Mouse (Mus musculus): ENCODE data around the gene Lrmda. TPM values are rescaled to one million over a fixed set of nuclear protein-coding genes. Genes with fewer than 3 reads are reported as not detected.

The Lrmda gene
- polyA plus RNA-seq, 1 experiment from 2014 or later: 1.2 TPM

DNA sequence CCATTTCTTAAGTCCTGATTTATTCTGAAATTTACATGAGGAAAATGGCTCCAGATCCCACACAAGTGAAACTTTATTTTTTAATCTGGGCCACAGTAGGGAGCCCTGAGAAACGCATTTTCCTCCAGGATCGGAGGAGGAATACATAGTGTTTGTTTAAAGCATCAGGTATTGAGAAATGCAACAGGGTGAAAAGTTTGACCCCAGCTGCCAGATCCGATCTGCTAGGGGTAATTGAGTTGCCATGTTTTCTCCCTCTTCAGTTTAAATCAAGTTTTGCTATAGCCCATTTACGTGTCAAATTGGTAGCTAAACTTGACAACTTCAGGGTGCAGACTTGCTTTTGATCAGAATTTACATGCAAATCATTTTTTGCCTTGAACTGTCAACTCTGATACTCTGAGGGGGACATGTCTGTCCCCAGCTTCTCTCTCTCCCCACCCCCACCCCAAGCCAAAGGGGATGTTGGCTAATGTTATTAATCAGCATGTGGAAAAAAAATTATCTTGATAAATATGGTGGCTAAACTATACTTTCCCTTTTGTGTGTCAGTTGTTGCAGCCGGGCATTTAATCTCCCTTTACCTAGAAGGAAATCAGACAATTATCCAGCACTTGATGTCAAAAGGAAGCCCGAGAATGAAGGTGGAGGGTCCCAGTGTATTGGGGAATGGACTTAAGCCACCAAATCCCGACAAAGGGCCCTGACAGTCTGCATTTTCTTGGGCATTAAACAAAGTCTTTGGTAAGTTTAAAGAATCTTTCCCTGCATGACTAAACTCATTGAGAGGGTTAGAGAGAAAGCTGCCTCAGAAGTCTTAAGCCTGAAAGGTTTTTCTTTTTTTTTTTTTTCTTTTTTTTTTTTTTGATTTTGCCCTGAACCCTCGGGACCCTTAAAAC, 94.2 kb downstream of the Lrmda start:
- Histone ChIP-seq H3K9ac (no peak overlapping the region), H3K4me3 (no peak overlapping the region), H3K4me1 (peaks cover 30% of the 10 kb centered on the region), H3K27me3 (no peaks in the 10 kb centered on the region), H3K27ac (0 out of 2 replicates have a peak overlapping the region, but pooled peaks have one; percentile 16), H3K4me2 (no peak overlapping the region), H3K9me3 (no peaks in the 10 kb centered on the region), H3K36me3 (no peaks in the 10 kb centered on the region)
- WGBS: 22% methylated on average over 8 of the region's 8 CpGs
- no peak for ATAC-seq (ENCODE audit: insufficient number of reproducible peaks, insufficient read depth, low FRiP score, low TSS enrichment, low read depth)

DNA sequence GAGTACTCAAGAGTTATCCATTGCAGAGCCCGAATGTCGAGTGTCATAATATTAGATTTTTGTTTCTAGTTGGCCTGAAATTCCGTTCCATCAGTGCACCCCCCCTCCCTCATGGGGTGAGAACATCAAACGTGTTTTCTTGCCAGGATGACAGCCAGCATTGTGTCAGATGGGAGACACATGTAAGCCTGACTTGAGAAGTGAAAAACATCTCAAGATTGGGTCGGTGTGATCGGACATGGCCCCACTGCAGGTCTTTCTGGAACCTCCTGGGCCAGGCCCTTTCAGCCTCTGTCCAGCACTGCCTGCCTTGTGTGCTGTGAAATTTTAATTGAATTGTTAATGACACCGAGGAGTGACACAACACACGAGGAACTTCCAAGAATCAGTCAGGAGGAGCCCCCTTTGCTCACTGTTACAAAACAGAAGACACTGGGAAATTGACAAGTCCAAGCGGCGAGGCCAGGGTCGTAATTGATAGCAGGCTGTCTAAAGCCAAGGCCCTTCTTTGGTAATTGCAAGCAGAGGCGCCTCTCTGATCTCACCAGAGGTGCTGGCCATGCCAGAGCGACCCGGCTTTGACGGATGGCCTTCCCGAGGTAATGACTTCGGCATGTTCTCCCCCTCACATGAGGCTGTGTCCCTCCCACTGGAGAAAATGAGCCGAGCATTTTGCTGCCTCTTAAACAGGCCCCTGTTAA, 95.3 kb downstream of the Lrmda start:
- no peak for ATAC-seq (ENCODE audit: insufficient number of reproducible peaks, insufficient read depth, low FRiP score, low TSS enrichment, low read depth)
- Histone ChIP-seq H3K4me3 (no peak overlapping the region), H3K36me3 (no peaks in the 10 kb centered on the region), H3K9ac (no peak overlapping the region), H3K4me2 (peak overlapping the region; percentile 39; the same call in 1 of the 2 replicates), H3K9me3 (no peaks in the 10 kb centered on the region), H3K4me1 (peaks cover 35% of the 10 kb centered on the region), H3K27me3 (no peaks in the 10 kb centered on the region), H3K27ac (no peak overlapping the region)
- 14% methylated on average over 18 of the region's 18 CpGs for WGBS

DNA sequence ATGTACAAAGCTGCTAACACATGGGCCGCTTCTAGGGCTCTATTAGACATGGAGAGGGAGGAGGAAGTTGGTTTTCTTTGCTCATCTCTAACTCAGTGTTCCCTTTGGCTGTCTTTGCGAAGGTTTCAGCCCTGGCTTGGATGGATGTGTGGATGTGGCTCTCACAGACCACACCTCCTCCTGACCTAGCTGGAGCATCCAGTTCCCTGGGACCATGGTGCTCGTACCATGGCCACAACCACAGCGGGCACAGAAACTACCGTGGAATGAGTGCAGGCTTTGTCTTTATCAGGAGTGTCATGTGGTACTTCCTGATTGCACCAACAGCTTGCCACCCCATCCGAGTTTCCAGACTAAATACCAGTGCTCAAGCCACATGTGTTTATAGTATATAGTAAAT, 98.6 kb downstream of the Lrmda start:
- Histone ChIP-seq H3K4me1 (peaks cover 35% of the 10 kb centered on the region), H3K4me2 (no peak overlapping the region), H3K9ac (no peak overlapping the region), H3K4me3 (no peak overlapping the region), H3K9me3 (no peaks in the 10 kb centered on the region), H3K27ac (no peak overlapping the region), H3K27me3 (no peaks in the 10 kb centered on the region), H3K36me3 (no peaks in the 10 kb centered on the region)
- ATAC-seq (ENCODE audit: insufficient number of reproducible peaks, insufficient read depth, low FRiP score, low TSS enrichment, low read depth): no peak
- 52% methylated on average over 6 of the region's 6 CpGs for whole genome bisulfite sequencing

DNA sequence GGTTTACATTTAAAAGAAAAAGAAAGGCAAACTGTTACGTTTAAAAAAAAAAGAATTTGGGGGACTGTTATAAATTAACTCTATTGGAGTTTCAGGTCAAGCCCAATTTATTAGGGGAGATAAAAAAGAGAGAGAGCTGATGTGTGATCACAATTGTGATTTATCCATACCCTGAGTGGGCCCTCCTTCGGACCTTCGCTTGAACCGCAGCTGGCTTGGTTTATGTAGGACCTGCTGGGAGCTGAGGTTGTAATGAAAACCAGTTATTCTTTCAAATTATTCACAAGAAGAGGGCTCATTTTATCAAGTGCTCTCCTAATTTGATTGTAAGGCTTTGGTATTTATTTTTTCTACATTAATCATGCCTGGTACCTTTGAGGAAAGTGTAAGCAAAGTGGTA, 99.0 kb downstream of the Lrmda start:
- H3K4me1 ChIP-seq: peaks cover 35% of the 10 kb centered on the region
- H3K9me3 ChIP-seq: no peaks in the 10 kb centered on the region
- no peak overlapping the region for H3K27ac ChIP-seq
- no peak overlapping the region for H3K4me3 ChIP-seq
- H3K9ac ChIP-seq: no peak overlapping the region
- H3K4me2 ChIP-seq: no peak overlapping the region
- ATAC-seq (ENCODE audit: insufficient number of reproducible peaks, insufficient read depth, low FRiP score, low TSS enrichment, low read depth): no peak
- H3K36me3 ChIP-seq: no peaks in the 10 kb centered on the region
- WGBS: 27% methylated on average over 4 of the region's 4 CpGs
- H3K27me3 ChIP-seq: no peaks in the 10 kb centered on the region

DNA sequence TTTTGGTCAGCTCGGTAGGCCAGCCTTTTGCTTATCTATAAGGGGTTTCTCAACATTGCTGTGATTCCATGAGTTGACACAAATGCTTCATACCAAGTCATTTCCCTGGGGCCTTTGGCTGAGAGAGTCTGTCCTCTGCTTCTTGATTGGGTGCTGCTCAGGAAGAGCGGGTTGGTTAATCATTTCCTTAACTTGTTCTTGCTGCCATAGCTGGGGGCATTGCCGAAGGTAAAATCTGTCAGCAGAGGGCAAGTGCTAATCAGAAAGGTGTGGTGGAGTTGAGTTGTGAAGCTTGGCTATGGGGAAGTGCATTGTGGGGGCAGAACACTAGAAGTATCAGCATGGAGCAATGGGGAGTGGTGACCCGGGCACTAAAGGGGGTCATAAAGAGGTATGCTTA, 106.8 kb downstream of the Lrmda start:
- Histone ChIP-seq H3K36me3 (no peaks in the 10 kb centered on the region), H3K4me2 (no peak overlapping the region), H3K9ac (no peak overlapping the region), H3K4me1 (0 out of 2 replicates have a peak, but pooled peaks cover 5% of the 10 kb centered on the region), H3K27me3 (no peaks in the 10 kb centered on the region), H3K4me3 (no peak overlapping the region), H3K27ac (no peak overlapping the region), H3K9me3 (no peaks in the 10 kb centered on the region)
- WGBS: 56% methylated on average over 4 of the region's 4 CpGs
- no peak for ATAC-seq (ENCODE audit: insufficient number of reproducible peaks, insufficient read depth, low FRiP score, low TSS enrichment, low read depth)

DNA sequence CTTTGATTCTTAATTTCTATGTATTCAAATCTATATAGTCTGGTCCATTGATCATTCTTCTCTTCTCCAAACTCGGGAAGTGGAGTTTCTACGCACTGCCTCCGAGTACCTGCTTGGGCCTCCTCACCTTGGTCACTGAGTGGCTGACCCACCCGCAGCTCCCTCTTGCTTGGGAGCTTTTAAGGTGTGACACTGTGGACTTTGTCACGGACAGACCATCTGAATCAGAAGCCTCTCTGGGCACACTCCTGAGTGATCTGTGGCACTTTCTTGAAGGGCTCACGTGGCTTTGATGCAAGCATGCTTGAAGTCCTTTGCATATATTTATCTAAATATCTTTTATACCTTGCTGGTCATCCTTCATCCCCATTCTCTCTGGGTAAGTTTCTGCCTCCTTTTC, 107.3 kb downstream of the Lrmda start:
- no peak for ATAC-seq (ENCODE audit: insufficient number of reproducible peaks, insufficient read depth, low FRiP score, low TSS enrichment, low read depth)
- no peaks in the 10 kb centered on the region for H3K36me3 ChIP-seq

DNA sequence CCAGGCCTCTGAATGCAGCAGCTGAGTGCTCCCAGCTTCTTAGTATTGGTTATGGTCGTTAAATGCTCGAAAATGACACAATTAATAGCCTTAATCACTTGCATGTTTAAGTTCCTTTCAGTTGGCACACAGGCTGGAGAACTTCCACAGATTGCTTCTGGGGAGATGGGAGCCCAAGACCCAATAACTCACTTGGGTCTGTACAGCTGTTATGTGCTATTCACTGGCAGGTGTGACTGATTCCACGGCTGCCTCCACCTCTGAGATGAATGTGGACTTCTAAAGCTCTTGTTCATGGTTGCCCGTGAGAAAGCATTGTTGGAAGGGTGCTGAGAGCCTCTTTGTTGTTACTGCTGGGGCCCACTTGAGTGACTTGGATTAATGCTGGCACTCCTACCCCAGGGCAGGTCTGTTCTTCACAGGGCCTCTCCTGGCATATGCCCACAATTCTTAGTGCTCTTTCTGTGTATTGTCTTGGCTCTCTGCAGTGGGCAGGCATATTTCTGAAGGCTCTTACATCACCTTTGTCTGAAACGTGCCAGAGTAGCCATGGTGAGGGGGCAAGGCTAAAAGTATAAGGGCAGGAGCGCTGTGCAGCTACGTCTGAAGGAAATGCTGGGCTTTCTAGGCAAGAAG, 111.6 kb downstream of the Lrmda start:
- Histone ChIP-seq H3K9me3 (0 out of 2 replicates have a peak, but pooled peaks cover 4% of the 10 kb centered on the region), H3K9ac (no peak overlapping the region), H3K27ac (no peak overlapping the region), H3K4me1 (0 out of 2 replicates have a peak, but pooled peaks cover 5% of the 10 kb centered on the region), H3K4me2 (no peak overlapping the region), H3K4me3 (no peak overlapping the region), H3K36me3 (no peaks in the 10 kb centered on the region), H3K27me3 (no peaks in the 10 kb centered on the region)
- 66% methylated on average over 7 of the region's 7 CpGs for WGBS
- no peak for ATAC-seq (ENCODE audit: insufficient number of reproducible peaks, insufficient read depth, low FRiP score, low TSS enrichment, low read depth)

More for the DNA sequence above, 107.3 kb downstream of the Lrmda start:
- H3K4me2 ChIP-seq: no peak overlapping the region
- no peaks in the 10 kb centered on the region for H3K27me3 ChIP-seq
- H3K9ac ChIP-seq: no peak overlapping the region
- 0 out of 2 replicates have a peak, but pooled peaks cover 5% of the 10 kb centered on the region for H3K4me1 ChIP-seq
- H3K9me3 ChIP-seq: no peaks in the 10 kb centered on the region
- no peak overlapping the region for H3K4me3 ChIP-seq
- 87% methylated on average over 6 of the region's 6 CpGs for WGBS
- no peak overlapping the region for H3K27ac ChIP-seq

DNA sequence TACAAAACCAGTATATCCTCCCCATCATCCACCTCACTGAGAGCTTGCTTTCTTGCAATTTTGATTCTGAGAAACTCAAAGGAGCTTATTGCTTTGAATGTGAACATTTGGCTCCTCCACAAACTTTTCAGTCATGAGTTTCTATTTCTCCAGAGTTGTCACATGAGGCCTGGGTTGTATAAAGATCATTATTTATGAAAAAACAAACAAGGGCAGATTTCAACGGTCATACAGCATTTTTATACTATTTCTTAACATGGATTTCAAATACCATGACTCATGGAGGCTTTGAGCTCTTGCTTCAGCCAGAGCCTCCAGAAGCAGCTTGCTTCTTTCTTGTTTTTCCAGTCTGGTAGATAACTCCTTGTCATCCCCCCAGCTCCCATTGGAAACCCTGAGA, 119.8 kb downstream of the Lrmda start:
- H3K4me1 ChIP-seq: no peaks in the 10 kb centered on the region
- H3K36me3 ChIP-seq: no peaks in the 10 kb centered on the region
- H3K4me2 ChIP-seq: no peak overlapping the region
- H3K4me3 ChIP-seq: no peak overlapping the region
- 0 out of 2 replicates have a peak, but pooled peaks cover 4% of the 10 kb centered on the region for H3K9me3 ChIP-seq
- H3K27me3 ChIP-seq: no peaks in the 10 kb centered on the region
- no peak for ATAC-seq (ENCODE audit: insufficient number of reproducible peaks, insufficient read depth, low FRiP score, low TSS enrichment, low read depth)
- no peak overlapping the region for H3K27ac ChIP-seq
- no peak overlapping the region for H3K9ac ChIP-seq
- WGBS: 78% methylated on average over 1 of the region's 1 CpGs

DNA sequence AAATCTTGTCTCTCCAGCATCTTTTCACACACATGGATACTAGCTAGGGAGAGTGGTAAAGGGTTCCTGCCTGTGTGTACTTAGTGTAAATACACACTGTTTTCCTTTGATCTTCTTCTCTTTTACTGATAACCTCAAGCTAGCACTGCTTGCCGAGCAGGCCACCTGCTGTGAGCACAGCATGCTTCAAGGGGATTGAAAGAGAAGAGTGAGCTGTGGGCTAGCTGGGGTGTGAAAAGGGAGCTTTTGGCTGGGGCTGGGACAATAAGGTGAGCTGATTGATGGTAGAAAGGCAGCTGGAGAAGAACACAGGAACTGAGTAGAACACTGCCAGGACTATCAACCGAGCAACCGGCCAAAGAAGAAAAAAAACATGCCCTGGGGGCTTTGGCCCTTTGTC, 124.5 kb downstream of the Lrmda start:
- Histone ChIP-seq H3K4me3 (no peak overlapping the region), H3K9ac (no peak overlapping the region), H3K9me3 (no peaks in the 10 kb centered on the region), H3K4me1 (peaks cover 10% of the 10 kb centered on the region), H3K4me2 (no peak overlapping the region), H3K36me3 (no peaks in the 10 kb centered on the region), H3K27ac (no peak overlapping the region), H3K27me3 (no peaks in the 10 kb centered on the region)
- no peak for ATAC-seq (ENCODE audit: insufficient number of reproducible peaks, insufficient read depth, low FRiP score, low TSS enrichment, low read depth)
- WGBS: 40% methylated on average over 3 of the region's 3 CpGs

DNA sequence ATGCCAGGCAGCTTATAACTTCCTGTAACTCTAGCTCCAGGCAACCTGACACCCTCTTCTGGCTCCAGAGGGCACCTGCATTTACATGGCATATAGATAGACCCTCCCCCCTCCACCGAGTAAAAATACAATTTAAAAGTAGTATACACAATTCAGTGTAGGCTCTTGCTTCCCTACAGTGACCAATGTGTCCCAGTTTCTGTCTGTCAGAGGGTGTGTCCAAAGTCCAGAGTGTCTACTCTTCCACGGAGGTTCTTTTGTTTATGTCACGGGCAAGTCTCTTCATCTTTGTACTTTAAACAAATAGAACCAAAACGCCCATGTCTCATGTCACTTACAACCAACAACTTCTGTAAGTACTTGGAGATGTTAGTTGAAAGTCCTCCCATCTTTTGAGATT, 126.4 kb downstream of the Lrmda start:
- H3K4me2 ChIP-seq: no peak overlapping the region
- peaks cover 10% of the 10 kb centered on the region for H3K4me1 ChIP-seq
- WGBS: 60% methylated on average over 4 of the region's 4 CpGs
- H3K27me3 ChIP-seq: no peaks in the 10 kb centered on the region
- H3K36me3 ChIP-seq: no peaks in the 10 kb centered on the region
- H3K9me3 ChIP-seq: no peaks in the 10 kb centered on the region
- H3K27ac ChIP-seq: no peak overlapping the region
- ATAC-seq (ENCODE audit: insufficient number of reproducible peaks, insufficient read depth, low FRiP score, low TSS enrichment, low read depth): no peak
- H3K9ac ChIP-seq: no peak overlapping the region
- H3K4me3 ChIP-seq: no peak overlapping the region

DNA sequence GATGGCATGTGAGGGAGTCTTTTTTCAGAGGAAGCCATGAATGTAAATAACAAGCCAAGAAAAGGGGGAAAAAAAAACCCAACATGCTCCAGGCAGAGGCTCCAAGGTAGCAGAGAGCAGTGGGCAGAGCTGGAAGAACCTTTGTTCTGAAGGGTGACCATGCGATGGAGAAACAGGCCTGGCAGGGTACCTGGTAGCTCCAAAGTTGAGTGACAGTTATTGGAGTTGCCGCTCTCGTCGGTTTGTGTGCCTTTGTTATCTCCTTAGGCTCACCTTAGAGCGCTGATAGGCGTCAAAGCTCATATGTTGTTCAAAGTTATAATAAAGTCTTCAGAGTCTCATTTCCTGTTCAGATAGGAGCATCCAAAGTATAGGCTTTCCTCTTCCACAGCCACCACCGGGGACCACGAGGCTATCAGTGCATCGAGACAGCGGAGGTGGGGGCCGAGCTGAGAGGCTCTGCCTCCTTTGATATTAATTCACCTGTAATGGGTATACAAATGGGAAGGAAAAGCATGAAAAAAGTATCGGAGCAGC, 127.1 kb downstream of the Lrmda start:
- ATAC-seq (ENCODE audit: insufficient number of reproducible peaks, insufficient read depth, low FRiP score, low TSS enrichment, low read depth): no peak
- WGBS: 78% methylated on average over 12 of the region's 12 CpGs
- no peaks in the 10 kb centered on the region for H3K27me3 ChIP-seq
- H3K4me2 ChIP-seq: no peak overlapping the region
- H3K36me3 ChIP-seq: no peaks in the 10 kb centered on the region
- H3K9me3 ChIP-seq: no peaks in the 10 kb centered on the region
- peaks cover 10% of the 10 kb centered on the region for H3K4me1 ChIP-seq
- no peak overlapping the region for H3K27ac ChIP-seq
- H3K9ac ChIP-seq: no peak overlapping the region
- no peak overlapping the region for H3K4me3 ChIP-seq

All from embryonic facial prominence, embryonic 13.5 days (tissue).